Mouse (Mus musculus): ENCODE measurements around the gene Rev3l. TPM values are rescaled to one million over a fixed set of nuclear protein-coding genes. Genes with fewer than 3 reads are reported as not detected.
"Not testable (repeated sequence)": the region's sequence is repeated elsewhere in the genome, so short reads cannot be mapped to it uniquely, and the experiment has no call there.

Gene Rev3l
- polyA plus RNA-seq, 1 experiment = 40.9 TPM

GRCm38 (mm10) chr10:39896503-39896902 lies 164.6 kb downstream of the Rev3l start:
- H3K4me3 ChIP-seq (ENCODE audit: insufficient read depth, low read length) = no peak overlapping the region
- no peak overlapping the region for H3K27ac ChIP-seq (ENCODE audit: insufficient read depth, low read length)
- TF ChIP-seq POLR2A (IDR thresholded peaks at IDR 0.05; ENCODE audit: low read depth, low read length) (no peak), CTCF (IDR thresholded peaks at IDR 0.05; ENCODE audit: borderline replicate concordance, insufficient read depth, low read length) (no peak)
- H3K4me1 ChIP-seq (ENCODE audit: control insufficient read depth, insufficient read depth, low read length) = no peaks in the 10 kb centered on the region

GRCm38 (mm10) chr10:39898874-39899371 lies 167.0 kb downstream of the Rev3l start, which contains the start of gene Mfsd4b4:
Mfsd4b4 (minus strand) TSS chr10:39899238.
- no peak within 1 kb of the TSS; the same call in 1 of the 2 replicates for H3K27ac ChIP-seq (ENCODE audit: insufficient read depth, low read length)
- H3K4me3 ChIP-seq (ENCODE audit: insufficient read depth, low read length) = peak within 1 kb of the TSS; percentile 47
- no peaks in the 10 kb centered on the region for H3K4me1 ChIP-seq (ENCODE audit: control insufficient read depth, insufficient read depth, low read length)
- no peak for TF ChIP-seq CTCF (IDR thresholded peaks at IDR 0.05; ENCODE audit: borderline replicate concordance, insufficient read depth, low read length)
- peak; percentile 76 for TF ChIP-seq POLR2A (IDR thresholded peaks at IDR 0.05; ENCODE audit: low read depth, low read length)

- H3K4me1 ChIP-seq (ENCODE audit: control insufficient read depth, insufficient read depth, low read length) = no peaks in the 10 kb centered on the region
- H3K4me3 ChIP-seq (ENCODE audit: insufficient read depth, low read length) = no peak overlapping the region
- no peak overlapping the region for H3K27ac ChIP-seq (ENCODE audit: insufficient read depth, low read length)
- TF ChIP-seq CTCF (IDR thresholded peaks at IDR 0.05; ENCODE audit: borderline replicate concordance, insufficient read depth, low read length) = no peak
- TF ChIP-seq POLR2A (IDR thresholded peaks at IDR 0.05; ENCODE audit: low read depth, low read length) = no peak
These were observed 172.3 kb downstream of the Rev3l start for GRCm38 (mm10) chr10:39904191-39904590.

- no peaks in the 10 kb centered on the region for H3K4me1 ChIP-seq (ENCODE audit: control insufficient read depth, insufficient read depth, low read length)
- TF ChIP-seq CTCF (IDR thresholded peaks at IDR 0.05; ENCODE audit: borderline replicate concordance, insufficient read depth, low read length) (no peak), POLR2A (IDR thresholded peaks at IDR 0.05; ENCODE audit: low read depth, low read length) (no peak)
- H3K27ac ChIP-seq (ENCODE audit: insufficient read depth, low read length) = no peak overlapping the region
- H3K4me3 ChIP-seq (ENCODE audit: insufficient read depth, low read length) = no peak overlapping the region
These were observed 175.1 kb downstream of the Rev3l start for GRCm38 (mm10) chr10:39906799-39907658.

- Histone ChIP-seq H3K27ac (ENCODE audit: insufficient read depth, low read length) (no peak overlapping the region), H3K4me3 (ENCODE audit: insufficient read depth, low read length) (no peak overlapping the region), H3K4me1 (ENCODE audit: control insufficient read depth, insufficient read depth, low read length) (no peaks in the 10 kb centered on the region)
- TF ChIP-seq CTCF (IDR thresholded peaks at IDR 0.05; ENCODE audit: borderline replicate concordance, insufficient read depth, low read length) (no peak), POLR2A (IDR thresholded peaks at IDR 0.05; ENCODE audit: low read depth, low read length) (no peak)
These were observed 177.0 kb downstream of the Rev3l start for GRCm38 (mm10) chr10:39908768-39909441.

GRCm38 (mm10) chr10:39912616-39913015 lies 180.7 kb downstream of the Rev3l start:
- Histone ChIP-seq H3K27ac (ENCODE audit: insufficient read depth, low read length) (no peak overlapping the region), H3K4me3 (ENCODE audit: insufficient read depth, low read length) (no peak overlapping the region), H3K4me1 (ENCODE audit: control insufficient read depth, insufficient read depth, low read length) (no peaks in the 10 kb centered on the region)
- TF ChIP-seq POLR2A (IDR thresholded peaks at IDR 0.05; ENCODE audit: low read depth, low read length) (no peak), CTCF (IDR thresholded peaks at IDR 0.05; ENCODE audit: borderline replicate concordance, insufficient read depth, low read length) (no peak)

- not testable (repeated sequence) for H3K4me3 ChIP-seq (ENCODE audit: insufficient read depth, low read length); H3K4me1 ChIP-seq (ENCODE audit: control insufficient read depth, insufficient read depth, low read length); H3K27ac ChIP-seq (ENCODE audit: insufficient read depth, low read length)
These were observed 192.6 kb downstream of the Rev3l start for GRCm38 (mm10) chr10:39924556-39924955.

Other genes with a start within 250 kb of the Rev3l start
- 16.9 and 21.6 TPM in 2 replicates for gene Traf3ip2, start 119.2 kb upstream of the Rev3l start, polyA plus RNA-seq (2011; ENCODE audit: insufficient read length, low read depth, missing spikeins)
- 5.6 and 7.2 TPM in 2 replicates for gene Mfsd4b4, start 167.1 kb downstream of the Rev3l start, polyA plus RNA-seq (2011; ENCODE audit: insufficient read length, low read depth, missing spikeins)
- not detected in 2 replicates for gene Mfsd4b2, start 194.8 kb downstream of the Rev3l start, polyA plus RNA-seq (2011; ENCODE audit: insufficient read length, low read depth, missing spikeins)
- 0.56 and 1.3 TPM in 2 replicates for gene Mfsd4b3, start 228.0 kb downstream of the Rev3l start, polyA plus RNA-seq (2011; ENCODE audit: insufficient read length, low read depth, missing spikeins)